8 mouse cellular contexts compared by ENCODE assay signal in the genomic region with DNA sequence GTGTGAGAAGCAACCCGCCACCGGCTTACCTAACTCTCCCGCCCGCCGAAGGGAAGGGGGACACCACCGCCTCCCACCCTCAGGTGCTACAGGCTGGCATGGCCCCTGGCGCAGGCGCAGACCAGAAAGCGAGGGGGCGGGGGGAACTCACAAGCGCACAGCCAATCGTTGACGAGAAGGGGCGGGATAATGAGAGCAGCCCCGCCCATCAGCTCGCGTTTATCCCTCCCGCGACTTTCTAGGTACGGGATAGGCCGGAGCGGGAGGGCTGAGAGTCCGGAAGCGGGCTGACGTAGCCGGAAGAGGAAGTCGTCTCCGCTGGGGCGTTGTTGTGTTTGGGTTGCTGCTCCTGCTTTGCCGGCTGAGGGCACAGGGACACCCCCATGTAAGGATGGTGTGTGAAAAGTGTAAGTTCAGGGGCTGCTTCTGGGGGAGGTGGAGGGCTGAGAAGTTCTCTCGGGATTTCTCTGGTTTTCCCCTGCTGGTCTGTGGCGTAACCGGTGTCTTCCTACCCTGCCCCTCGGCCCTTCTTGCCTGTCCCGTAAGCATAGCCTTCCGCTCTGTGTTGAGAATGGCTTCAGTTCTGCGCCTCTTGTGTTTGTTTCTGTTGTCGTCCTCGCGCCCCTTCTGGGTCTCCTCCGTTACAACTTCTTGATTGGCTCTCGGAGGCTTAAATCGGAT. TPM values are rescaled to one million over a fixed set of nuclear protein-coding genes. Genes with fewer than 3 reads are reported as not detected.
A peak's percentile ranks its signal among the peaks of the same experiment; 100 is the strongest.
DNase-seq lines count a peak whose midpoint lies in the region; ATAC-seq and TF ChIP-seq lines count a peak whose summit lies in the region.

Gene Pigf (minus strand): TSS at position 138 of the 681 bp plus-strand sequence.
Gene Cript (plus strand): TSS at position 282 of the 681 bp plus-strand sequence.

- peak within 1 kb of the TSS; percentile 75 for H3K9ac ChIP-seq in forebrain, embryonic 16.5 days (replicated peaks; ENCODE audit: low read depth, low read length)
- H3K9ac ChIP-seq in lung, embryonic 14.5 days: peak within 1 kb of the TSS; percentile 71

- DNase-seq in G1E (ENCODE audit: low spot score): peak; percentile 88
- peak; percentile 99 for DNase-seq in cerebellum, adult 18-20 months
- DNase-seq in heart, postnatal 36 days: peak; percentile 96 to 97
- peak; percentile 98 for DNase-seq in layer of hippocampus, adult 2 months (ENCODE audit: low spot score in 2 of 2)
- DNase-seq in lung, embryonic 14.5 days: peak; percentile 100
- peak; percentile 99 for DNase-seq in thymus, adult 2 months

- peak; percentile 63 for TF ChIP-seq POLR2A in olfactory bulb, adult 2 months (IDR thresholded peaks at IDR 0.05; ENCODE audit: insufficient read depth, low read depth, low read length)
- peak; percentile 85; the same call in 1 of the 2 replicates for TF ChIP-seq POLR2A in thymus, adult 2 months (IDR thresholded peaks at IDR 0.05; ENCODE audit: control insufficient read depth, extremely low read depth, insufficient read depth, low read length, poor library complexity)

- no peaks in the 10 kb centered on the region for H3K9me3 ChIP-seq in G1E (replicated peaks)
- H3K9me3 ChIP-seq in forebrain, embryonic 16.5 days (ENCODE audit: control insufficient read depth, low read length): no peaks in the 10 kb centered on the region
- H3K9me3 ChIP-seq in lung, embryonic 14.5 days (ENCODE audit: low read depth, low read length): no peaks in the 10 kb centered on the region

- H3K4me2 ChIP-seq in forebrain, embryonic 16.5 days (ENCODE audit: low read length): peak within 1 kb of the TSS; percentile 98
- H3K4me2 ChIP-seq in lung, embryonic 14.5 days: peak within 1 kb of the TSS; percentile 90

- WGBS in forebrain, embryonic 16.5 days: under 1% methylated on average over 43 of the region's 43 CpGs
- WGBS in lung, embryonic 14.5 days: under 1% methylated on average over 43 of the region's 43 CpGs
- under 1% methylated on average over 43 of the region's 43 CpGs for WGBS in olfactory bulb, adult 2 months
- under 1% methylated on average over 43 of the region's 43 CpGs for WGBS in thymus, adult 2 months

- no peaks in the 10 kb centered on the region for H3K27me3 ChIP-seq in G1E (ENCODE audit: insufficient read depth, low read length)
- H3K27me3 ChIP-seq in forebrain, embryonic 16.5 days (replicated peaks; ENCODE audit: control insufficient read depth, insufficient read depth, low read length): no peaks in the 10 kb centered on the region
- H3K27me3 ChIP-seq in lung, embryonic 14.5 days (ENCODE audit: insufficient read depth, low read length): no peaks in the 10 kb centered on the region
- H3K27me3 ChIP-seq in thymus, adult 2 months (ENCODE audit: control insufficient read depth, insufficient read depth, low read length): no peaks in the 10 kb centered on the region

- TF ChIP-seq CTCF in G1E (IDR thresholded peaks at IDR 0.05; ENCODE audit: low read depth, low read length): no peak
- peak; percentile 37 for TF ChIP-seq CTCF in layer of hippocampus, adult 2 months (conservative IDR thresholded peaks at IDR 0.05)
- TF ChIP-seq CTCF in lung, embryonic 14.5 days (IDR thresholded peaks at IDR 0.05; ENCODE audit: low read depth): no peak
- no peak for TF ChIP-seq CTCF in olfactory bulb, adult 2 months (IDR thresholded peaks at IDR 0.05; ENCODE audit: insufficient read depth, low read depth, low read length)
- TF ChIP-seq CTCF in thymus, adult 2 months (IDR thresholded peaks at IDR 0.05; ENCODE audit: borderline replicate concordance, control insufficient read depth, extremely low read depth, insufficient read depth, low read length, poor library complexity): no peak

- H3K27ac ChIP-seq in forebrain, embryonic 16.5 days (ENCODE audit: low read length): peak within 1 kb of the TSS; percentile 56
- peak within 1 kb of the TSS; percentile 89 for H3K27ac ChIP-seq in layer of hippocampus, adult 2 months
- peak within 1 kb of the TSS; percentile 24; the same call in 1 of the 2 replicates for H3K27ac ChIP-seq in lung, embryonic 14.5 days (ENCODE audit: low read depth)
- no peak within 1 kb of the TSS for H3K27ac ChIP-seq in olfactory bulb, adult 2 months (ENCODE audit: insufficient read depth, low read depth, low read length)
- peak within 1 kb of the TSS; percentile 65; the same call in 1 of the 2 replicates for H3K27ac ChIP-seq in thymus, adult 2 months (ENCODE audit: control insufficient read depth, insufficient read depth, low read length)

- intact Hi-C loops in heart, postnatal 36 days (cut with DNase I): loop anchor here (2.0 kb wide), 1 partner anchor 63 kb away; the partner anchor contains the start of gene Rhoq

- ATAC-seq in G1E (ENCODE audit: extremely low read depth, insufficient number of reproducible peaks, low FRiP score, poor library complexity, severe bottlenecking): peak; percentile 99
- peak; percentile 99 for ATAC-seq in forebrain, embryonic 16.5 days
- ATAC-seq in lung, embryonic 14.5 days (ENCODE audit: insufficient read depth): peak; percentile 99

- H3K4me1 ChIP-seq in G1E (ENCODE audit: insufficient read depth, low read depth, low read length): peaks cover 27% of the 10 kb centered on the region
- H3K4me1 ChIP-seq in forebrain, embryonic 16.5 days (replicated peaks; ENCODE audit: control insufficient read depth, insufficient read depth, low read length): peaks cover 17% of the 10 kb centered on the region
- peaks cover 5% of the 10 kb centered on the region; the same call in 1 of the 2 replicates for H3K4me1 ChIP-seq in lung, embryonic 14.5 days (ENCODE audit: insufficient read depth)
- H3K4me1 ChIP-seq in olfactory bulb, adult 2 months (ENCODE audit: control insufficient read depth, insufficient read depth, low read length): no peaks in the 10 kb centered on the region
- H3K4me1 ChIP-seq in thymus, adult 2 months (replicated peaks; ENCODE audit: control insufficient read depth, insufficient read depth, low read length): peaks cover 4% of the 10 kb centered on the region

- H3K4me3 ChIP-seq in G1E (ENCODE audit: low read depth, low read length): peak within 1 kb of the TSS; percentile 97
- H3K4me3 ChIP-seq in forebrain, embryonic 16.5 days (replicated peaks; ENCODE audit: low read length): peak within 1 kb of the TSS; percentile 96
- H3K4me3 ChIP-seq in layer of hippocampus, adult 2 months: peak within 1 kb of the TSS; percentile 96
- peak within 1 kb of the TSS; percentile 71 for H3K4me3 ChIP-seq in lung, embryonic 14.5 days (ENCODE audit: low read depth, low read length)
- H3K4me3 ChIP-seq in olfactory bulb, adult 2 months (ENCODE audit: insufficient read depth, low read depth, low read length): peak within 1 kb of the TSS; percentile 72
- peak within 1 kb of the TSS; percentile 88 for H3K4me3 ChIP-seq in thymus, adult 2 months (ENCODE audit: control insufficient read depth, insufficient read depth, low read length)

- peaks cover 29% of the 10 kb centered on the region for H3K36me3 ChIP-seq in G1E (replicated peaks)
- H3K36me3 ChIP-seq in forebrain, embryonic 16.5 days (ENCODE audit: control insufficient read depth, insufficient read depth): peaks cover 2% of the 10 kb centered on the region; the same call in 1 of the 2 replicates
- peaks cover 8% of the 10 kb centered on the region; the same call in 1 of the 2 replicates for H3K36me3 ChIP-seq in lung, embryonic 14.5 days (ENCODE audit: insufficient read depth)
- peaks cover 3% of the 10 kb centered on the region; the same call in 1 of the 2 replicates for H3K36me3 ChIP-seq in thymus, adult 2 months (ENCODE audit: control insufficient read depth, insufficient read depth, low read length)

RNA-seq across cellular contexts. Expression of gene Pigf, which starts in this region (rescaled TPM):
- total RNA-seq in G1E (2014; fragmentation: Nextera tagmentation) (14.7 and 15.5 TPM in 2 replicates), G1E (2017) (22.8 and 26.1 TPM in 2 replicates)
- polyA plus RNA-seq in G1E (2012): 2.2 and 3.7 TPM in 2 replicates
- polyA plus RNA-seq in forebrain, embryonic 16.5 days (2015; fragmentation: Nextera tagmentation; extraction: Ambion mirVana): 31.2 and 32.4 TPM in 2 replicates
- 1 to 10 TPM; 3.5 to 4.1 TPM for total RNA-seq in heart, postnatal 36 days (2021)
- 10 to 100 TPM; 15.0 to 18.1 TPM for total RNA-seq in layer of hippocampus, adult 2 months (2021)
- 31.1 and 33.1 TPM in 2 replicates for polyA plus RNA-seq in lung, embryonic 14.5 days (2014; fragmentation: Nextera tagmentation; extraction: Ambion mirVana)
- polyA plus RNA-seq in olfactory bulb, adult 2 months (2012; ENCODE audit: insufficient read depth, insufficient read length, low replicate concordance, missing spikeins): not detected in 2 replicates
- 4.8 TPM in 2 replicates for polyA plus RNA-seq in thymus, adult 2 months (2012; rRNA removed)

RNA-seq across cellular contexts. Expression of gene Cript, which starts in this region (rescaled TPM):
- total RNA-seq in G1E (2014; fragmentation: Nextera tagmentation): 93.0 and 116 TPM in 2 replicates
- total RNA-seq in G1E (2017): 100 and 108 TPM in 2 replicates
- 2.7 and 3.2 TPM in 2 replicates for polyA plus RNA-seq in G1E (2012)
- polyA plus RNA-seq in forebrain, embryonic 16.5 days (2015; fragmentation: Nextera tagmentation; extraction: Ambion mirVana): 239 and 248 TPM in 2 replicates
- 10 to 100 TPM; 44.1 to 44.4 TPM for total RNA-seq in heart, postnatal 36 days (2021)
- 10 to 100 TPM; 52.3 to 52.5 TPM for total RNA-seq in layer of hippocampus, adult 2 months (2021)
- polyA plus RNA-seq in lung, embryonic 14.5 days (2014; fragmentation: Nextera tagmentation; extraction: Ambion mirVana): 131 TPM in 2 replicates
- polyA plus RNA-seq in olfactory bulb, adult 2 months (2012; ENCODE audit: insufficient read depth, insufficient read length, low replicate concordance, missing spikeins): not detected in 2 replicates
- 12.6 and 16.8 TPM in 2 replicates for polyA plus RNA-seq in thymus, adult 2 months (2012; rRNA removed)
